Mouse (Mus musculus) neural tube, embryonic 11.5 days (tissue): ENCODE measurements around the gene Ercc8. TPM values are rescaled to one million over a fixed set of nuclear protein-coding genes. Genes with fewer than 3 reads are reported as not detected.
A peak's percentile ranks its signal among the peaks of the same experiment; 100 is the strongest.

Experiments
- ATAC-seq: fragments of 200-750 bp; cut with Nextera tagmentation; 2 replicates; pipeline ENCODE4 v1.8.0; 2017; ENCODE audit warnings: moderate number of reproducible peaks, mild to moderate bottlenecking, moderate TSS enrichment, moderate library complexity; ENCODE audit not compliant: insufficient read depth, low FRiP score, low TSS enrichment
- DNase-seq: peaks from one replicate; pipeline ENCODE4 v3.0.0-alpha.2; 2015; ENCODE audit warnings: low spot score
- H3K27ac ChIP-seq: fragments of 300-500 bp; sonication (generic); 2 replicates; pipeline ENCODE4 v1.5.1; 2014; ENCODE audit warnings: low read depth, mild to moderate bottlenecking, low read length
- H3K27me3 ChIP-seq: fragments of 300-500 bp; sonication (generic); 2 replicates; pipeline ENCODE4 v1.6.1; 2014; ENCODE audit warnings: mild to moderate bottlenecking, low read length, mixed read lengths; ENCODE audit not compliant: control insufficient read depth, insufficient read depth
- H3K36me3 ChIP-seq: fragments of 300-500 bp; sonication (generic); 2 replicates; pipeline ENCODE4 v1.6.1; 2014; ENCODE audit warnings: mild to moderate bottlenecking, low read length, moderate library complexity, mixed read lengths; ENCODE audit not compliant: control insufficient read depth, insufficient read depth
- H3K4me1 ChIP-seq: fragments of 300-500 bp; sonication (generic); 2 replicates; pipeline ENCODE4 v1.6.1; 2014; ENCODE audit warnings: low read length, mixed read lengths; ENCODE audit not compliant: control insufficient read depth, insufficient read depth
- H3K4me2 ChIP-seq: fragments of 300-500 bp; sonication (generic); 2 replicates; pipeline ENCODE4 v1.6.1; 2014; ENCODE audit warnings: low read depth, mild to moderate bottlenecking, moderate library complexity
- H3K4me3 ChIP-seq: fragments of 300-500 bp; sonication (generic); 2 replicates; pipeline ENCODE4 v1.5.1; 2014; ENCODE audit warnings: low read depth, low read length
- H3K9ac ChIP-seq: fragments of 300-500 bp; sonication (generic); 2 replicates; pipeline ENCODE4 v1.6.1; 2014; ENCODE audit warnings: mild to moderate bottlenecking, low read length
- H3K9me3 ChIP-seq: fragments of 300-500 bp; sonication (generic); 2 replicates; pipeline ENCODE4 v1.6.1; 2016; ENCODE audit warnings: low read length; ENCODE audit not compliant: control insufficient read depth
- WGBS: fragments of 180-500 bp; shearing (Covaris S2); extraction: QIAGEN DNeasy Blood & Tissue Kit; methylation state at CpG from one replicate; pipeline ENCODE4 v1.1.7; 2014; 5-methylcytosine and 5-hydroxymethylcytosine counted together
- polyA plus RNA-seq: library from polyadenylated mRNA; unstranded; fragments of >200 nt; fragmentation: Nextera tagmentation; extraction: Ambion mirVana; gene quantifications from 2 replicates; pipeline ENCODE4 v1.2.1, GENCODE M21; 2014

Gene Ercc8
- polyA plus RNA-seq, 1 experiment from 2014 or later, result 25.1 TPM

DNA sequence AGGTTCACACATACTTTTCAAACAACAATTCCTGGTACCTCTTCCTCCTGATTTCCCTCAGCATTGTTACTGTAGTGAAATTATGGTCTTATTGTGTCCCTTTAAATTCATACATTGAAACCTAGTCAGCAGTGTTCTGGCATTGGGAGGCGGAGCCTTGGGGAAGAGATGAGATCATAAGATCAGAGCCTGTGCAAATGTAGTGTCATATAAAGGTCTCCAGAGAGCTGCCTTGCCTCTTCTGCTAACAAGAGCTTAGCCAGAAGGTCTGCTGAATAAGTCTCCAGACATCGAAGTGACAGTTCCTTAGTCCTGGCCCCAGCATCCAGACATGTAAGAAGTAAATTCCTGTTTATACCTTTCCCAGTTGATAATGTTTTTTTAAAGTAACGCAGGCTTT, 46.3 kb downstream of the Ercc8 start:
- no peak for DNase-seq

DNA sequence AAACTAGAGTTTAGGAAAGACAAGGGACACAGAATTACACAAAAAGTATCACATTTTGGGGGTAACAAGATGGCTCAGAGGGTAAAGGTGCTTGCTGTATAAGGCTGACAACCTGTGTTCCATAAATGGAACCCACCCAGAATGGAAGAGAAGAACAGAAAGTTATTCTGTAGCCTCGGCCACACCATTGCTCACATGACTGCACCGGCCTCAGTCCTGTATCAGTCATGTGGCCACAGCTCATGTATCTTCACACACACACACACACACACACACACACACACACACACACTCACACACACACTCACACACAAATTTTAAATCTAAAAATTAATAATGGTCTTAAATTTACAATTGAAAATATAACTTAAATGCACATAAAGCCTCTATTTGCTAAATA, 48.9 kb downstream of the Ercc8 start:
- Histone ChIP-seq H3K9ac (no peak overlapping the region), H3K4me1 (no peaks in the 10 kb centered on the region), H3K9me3 (no peaks in the 10 kb centered on the region), H3K4me2 (no peak overlapping the region), H3K27ac (no peak overlapping the region), H3K36me3 (no peaks in the 10 kb centered on the region), H3K27me3 (no peaks in the 10 kb centered on the region), H3K4me3 (no peak overlapping the region)
- 80% methylated on average over 2 of the region's 2 CpGs for WGBS
- ATAC-seq (no peak), DNase-seq (no peak)

More for the DNA sequence above, 46.3 kb downstream of the Ercc8 start:
- no peak overlapping the region for H3K4me2 ChIP-seq
- no peak overlapping the region for H3K9ac ChIP-seq
- no peaks in the 10 kb centered on the region for H3K4me1 ChIP-seq
- H3K27ac ChIP-seq, result no peak overlapping the region
- no peaks in the 10 kb centered on the region for H3K9me3 ChIP-seq
- WGBS, result 93% methylated on average over 3 of the region's 3 CpGs
- no peaks in the 10 kb centered on the region for H3K27me3 ChIP-seq
- no peak overlapping the region for H3K4me3 ChIP-seq
- no peak for ATAC-seq
- no peaks in the 10 kb centered on the region for H3K36me3 ChIP-seq

DNA sequence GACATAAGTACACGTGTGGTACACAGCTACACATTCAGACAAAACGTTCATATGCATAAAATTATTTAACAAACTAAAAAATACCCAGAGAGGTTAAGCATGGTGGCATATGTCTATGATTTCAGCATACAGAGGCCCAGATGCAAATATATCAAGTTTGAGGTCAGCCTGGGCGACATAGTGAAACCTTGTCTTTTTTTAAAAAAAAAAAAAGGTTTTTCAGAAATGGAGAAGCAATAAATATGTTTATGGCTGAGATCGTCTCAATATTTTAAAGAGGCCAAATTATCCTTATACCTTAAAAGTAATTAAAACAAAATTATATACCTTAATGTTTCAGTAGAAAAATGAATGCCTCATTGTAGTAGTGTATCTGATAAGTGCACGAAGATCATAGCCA, 49.6 kb downstream of the Ercc8 start:
- 75% methylated on average over 5 of the region's 5 CpGs for WGBS
- ATAC-seq (no peak), DNase-seq (no peak)
- Histone ChIP-seq H3K27me3 (peaks cover under 1% of the 10 kb centered on the region; the same call in 1 of the 2 replicates), H3K36me3 (no peaks in the 10 kb centered on the region), H3K4me1 (no peaks in the 10 kb centered on the region), H3K9ac (no peak overlapping the region), H3K27ac (no peak overlapping the region), H3K9me3 (no peaks in the 10 kb centered on the region), H3K4me2 (no peak overlapping the region), H3K4me3 (no peak overlapping the region)

DNA sequence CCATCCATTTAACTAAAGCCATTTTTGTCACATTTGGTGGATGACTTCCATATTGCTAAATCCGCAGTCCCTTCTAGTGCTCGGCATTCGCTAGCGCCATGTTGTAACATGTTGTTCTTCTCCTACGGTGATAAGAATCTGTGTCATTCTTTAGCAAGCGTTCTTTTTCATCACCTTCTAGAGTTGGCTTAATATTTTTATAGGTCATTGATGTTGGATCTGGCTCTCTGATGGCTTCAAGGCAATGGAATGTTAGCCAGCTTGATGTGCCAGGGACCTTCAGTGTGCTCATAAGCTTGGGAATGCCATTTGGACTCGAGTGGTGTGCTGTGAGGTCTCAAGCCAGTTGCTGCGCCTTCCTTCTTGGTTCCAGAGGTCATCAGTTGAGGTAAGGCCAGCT, 52.4 kb downstream of the Ercc8 start:
- Histone ChIP-seq H3K4me1 (no peaks in the 10 kb centered on the region), H3K27me3 (peaks cover 26% of the 10 kb centered on the region), H3K9ac (no peak overlapping the region), H3K27ac (no peak overlapping the region), H3K4me3 (no peak overlapping the region), H3K9me3 (no peaks in the 10 kb centered on the region), H3K4me2 (no peak overlapping the region), H3K36me3 (no peaks in the 10 kb centered on the region)
- no peak for DNase-seq
- no peak for ATAC-seq
- WGBS, result 88% methylated on average over 8 of the region's 8 CpGs

DNA sequence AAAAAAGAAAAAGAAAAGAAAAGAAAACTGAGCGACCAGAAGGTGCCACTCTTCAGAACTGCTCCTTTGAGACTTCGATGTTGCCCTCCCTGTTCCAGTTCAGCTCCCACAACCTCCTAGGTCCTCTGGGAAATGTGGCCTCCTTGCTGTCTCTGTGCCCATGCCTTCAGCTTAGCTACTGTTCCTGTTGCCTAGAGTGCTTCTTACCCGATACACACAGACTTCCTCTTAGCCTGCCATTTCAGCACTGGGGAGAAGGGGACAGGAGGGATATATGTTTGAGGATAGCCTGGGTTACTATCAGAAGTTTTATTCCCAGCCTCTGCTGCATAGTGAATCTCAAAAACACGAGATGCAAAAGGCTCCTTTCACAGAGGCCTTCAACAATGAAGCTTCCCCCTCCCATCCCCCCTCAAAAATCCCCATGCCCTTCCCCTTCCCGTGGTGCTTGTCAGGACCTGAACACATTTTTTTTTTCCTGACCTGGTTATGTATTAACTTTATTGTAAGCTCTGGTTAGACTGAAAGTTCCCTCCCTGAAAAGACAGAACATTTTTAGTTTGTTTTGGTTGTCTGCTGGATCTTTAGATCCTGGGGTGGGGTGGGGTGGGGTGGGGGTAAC, 54.0 kb downstream of the Ercc8 start:
- Histone ChIP-seq H3K4me1 (no peaks in the 10 kb centered on the region), H3K27ac (no peak overlapping the region), H3K9me3 (no peaks in the 10 kb centered on the region), H3K4me2 (no peak overlapping the region), H3K36me3 (no peaks in the 10 kb centered on the region), H3K4me3 (no peak overlapping the region), H3K9ac (no peak overlapping the region), H3K27me3 (peaks cover 30% of the 10 kb centered on the region)
- ATAC-seq (no peak), DNase-seq (no peak)
- 54% methylated on average over 5 of the region's 5 CpGs for WGBS

DNA sequence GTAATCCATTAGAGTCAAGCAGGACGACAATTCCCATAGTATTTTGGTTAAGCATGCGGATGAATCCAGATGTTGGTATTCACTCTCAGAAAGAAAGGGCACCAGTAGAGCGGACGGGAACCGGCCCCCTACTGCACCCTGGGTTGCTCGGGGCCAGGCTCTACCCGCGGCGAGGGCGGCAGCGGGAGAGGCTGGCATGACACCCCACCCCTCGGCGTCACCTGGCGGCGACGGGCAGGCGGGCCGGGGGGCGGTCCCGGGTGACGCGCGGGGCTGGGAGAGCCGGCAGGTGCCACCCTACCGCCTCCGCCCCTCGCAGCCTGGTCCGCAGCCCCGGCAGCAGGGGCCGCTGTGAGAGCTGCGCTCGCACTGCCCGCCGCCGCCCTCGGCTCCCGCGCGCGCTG, 55.6 kb downstream of the Ercc8 start, which contains the start of gene Elovl7:
TSS of gene Elovl7 (plus strand) at position 324 of the 404 bp plus-strand sequence.
- WGBS, result under 1% methylated on average over 21 of the region's 40 CpGs
- Histone ChIP-seq H3K9ac (peak within 1 kb of the TSS; percentile 64), H3K4me3 (peak within 1 kb of the TSS; percentile 72), H3K27ac (no peak within 1 kb of the TSS), H3K9me3 (no peaks in the 10 kb centered on the region), H3K4me2 (peak within 1 kb of the TSS; percentile 100), H3K4me1 (no peaks in the 10 kb centered on the region), H3K36me3 (no peaks in the 10 kb centered on the region), H3K27me3 (peaks cover 30% of the 10 kb centered on the region)
- ATAC-seq (peak; percentile 90), DNase-seq (peak; percentile 73)

DNA sequence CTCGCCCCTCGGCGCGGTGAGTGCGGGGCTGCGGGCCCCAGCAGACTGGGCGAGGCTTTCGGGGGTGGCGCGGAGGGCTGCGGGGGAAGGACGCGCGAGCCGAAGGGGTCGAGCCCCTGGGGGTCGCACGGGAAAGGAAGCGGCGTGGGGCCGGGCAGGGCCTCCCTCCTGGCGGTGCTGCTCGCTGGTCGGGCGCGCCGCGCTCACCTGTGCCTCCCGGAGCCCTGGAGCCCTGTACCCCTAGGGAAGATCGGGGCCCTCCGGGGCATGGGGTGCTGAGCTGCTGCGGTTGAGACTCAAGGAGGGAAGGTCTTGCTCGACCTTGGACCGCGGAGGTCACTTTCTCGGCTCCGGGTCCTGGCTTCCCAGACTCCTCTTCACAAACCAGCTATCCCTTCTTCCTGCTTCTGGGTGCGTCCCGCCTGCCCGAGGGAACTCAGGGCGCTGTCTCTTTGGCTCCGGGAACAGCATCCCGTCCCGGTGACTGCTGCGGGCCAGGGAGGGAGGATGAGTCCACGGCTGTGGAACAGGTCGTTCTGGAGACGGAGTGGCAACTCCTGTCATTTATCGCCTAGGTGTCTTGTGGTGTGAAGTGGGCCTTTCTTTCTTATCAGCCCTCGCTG, 56.1 kb downstream of the Ercc8 start:
- H3K4me3 ChIP-seq, result peak overlapping the region; percentile 72
- under 1% methylated on average over 37 of the region's 50 CpGs for WGBS
- peak overlapping the region; percentile 64 for H3K9ac ChIP-seq
- no peaks in the 10 kb centered on the region for H3K36me3 ChIP-seq
- no peaks in the 10 kb centered on the region for H3K9me3 ChIP-seq
- H3K27me3 ChIP-seq, result peaks cover 30% of the 10 kb centered on the region
- ATAC-seq, result peak; percentile 31; the same call in 1 of the 2 replicates
- no peak overlapping the region for H3K27ac ChIP-seq
- no peaks in the 10 kb centered on the region for H3K4me1 ChIP-seq
- H3K4me2 ChIP-seq, result peak overlapping the region; percentile 100
- DNase-seq, result peak; percentile 43

DNA sequence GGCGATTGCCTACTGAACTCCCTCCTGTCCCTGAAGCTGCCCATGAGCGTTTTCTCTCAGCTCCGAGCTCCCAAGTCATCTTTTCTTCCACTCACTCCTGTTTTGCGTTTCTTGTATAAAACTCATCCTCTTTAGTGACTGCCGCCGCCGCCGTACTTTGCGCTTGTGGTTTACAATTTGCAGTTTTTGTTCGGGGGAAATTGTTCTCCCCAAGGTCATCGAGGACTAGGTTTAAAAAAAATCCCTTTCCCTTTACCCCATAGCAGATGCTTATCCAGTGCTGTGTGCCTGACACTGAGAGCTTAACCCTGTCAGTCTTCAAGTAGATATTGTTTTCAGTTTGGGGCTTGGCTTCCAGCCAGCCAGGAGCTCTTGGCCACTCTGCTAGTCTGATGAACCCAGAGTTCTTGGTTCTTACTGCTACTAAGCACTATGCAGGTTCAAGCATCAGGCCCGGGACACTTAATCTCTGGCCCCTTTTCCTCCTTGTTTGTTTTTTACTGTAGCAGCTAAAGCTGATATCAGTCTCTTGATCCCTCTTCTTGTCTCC, 56.8 kb downstream of the Ercc8 start:
- ATAC-seq, result no peak
- H3K4me1 ChIP-seq, result no peaks in the 10 kb centered on the region
- WGBS, result 4% methylated on average over 12 of the region's 12 CpGs
- no peaks in the 10 kb centered on the region for H3K36me3 ChIP-seq
- peaks cover 30% of the 10 kb centered on the region for H3K27me3 ChIP-seq
- H3K9ac ChIP-seq, result no peak overlapping the region
- H3K4me3 ChIP-seq, result peak overlapping the region; percentile 72
- peak; percentile 26 for DNase-seq
- peak overlapping the region; percentile 100 for H3K4me2 ChIP-seq
- H3K9me3 ChIP-seq, result no peaks in the 10 kb centered on the region
- H3K27ac ChIP-seq, result no peak overlapping the region

DNA sequence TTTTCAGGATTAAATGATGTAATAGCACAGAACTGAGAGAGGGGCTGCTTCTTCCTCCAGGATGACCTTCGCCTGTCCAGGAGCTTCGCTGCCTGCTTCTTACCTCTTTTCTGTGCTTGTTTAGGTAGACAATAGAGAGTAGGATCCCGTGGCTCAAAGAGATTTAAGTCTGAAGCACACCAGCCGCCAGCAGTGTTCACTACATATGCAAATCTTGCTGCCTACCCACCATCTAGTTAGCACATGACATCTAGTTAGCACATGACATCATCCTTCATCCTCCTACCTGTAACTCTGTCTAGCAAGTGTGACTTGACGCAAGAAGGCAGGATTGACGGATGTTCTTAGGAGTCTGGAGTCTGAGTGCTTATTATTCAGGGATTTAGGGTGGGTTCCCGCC, 61.2 kb downstream of the Ercc8 start:
- peaks cover 15% of the 10 kb centered on the region for H3K27me3 ChIP-seq
- H3K27ac ChIP-seq, result no peak overlapping the region
- WGBS, result 76% methylated on average over 7 of the region's 7 CpGs
- no peak overlapping the region for H3K4me2 ChIP-seq
- no peaks in the 10 kb centered on the region for H3K9me3 ChIP-seq
- no peak overlapping the region for H3K9ac ChIP-seq
- no peak for DNase-seq
- no peaks in the 10 kb centered on the region for H3K4me1 ChIP-seq
- ATAC-seq, result no peak
- H3K36me3 ChIP-seq, result no peaks in the 10 kb centered on the region
- no peak overlapping the region for H3K4me3 ChIP-seq
